Mouse (Mus musculus): Measurements from ENCODE around the gene Mc1r.

DNA sequence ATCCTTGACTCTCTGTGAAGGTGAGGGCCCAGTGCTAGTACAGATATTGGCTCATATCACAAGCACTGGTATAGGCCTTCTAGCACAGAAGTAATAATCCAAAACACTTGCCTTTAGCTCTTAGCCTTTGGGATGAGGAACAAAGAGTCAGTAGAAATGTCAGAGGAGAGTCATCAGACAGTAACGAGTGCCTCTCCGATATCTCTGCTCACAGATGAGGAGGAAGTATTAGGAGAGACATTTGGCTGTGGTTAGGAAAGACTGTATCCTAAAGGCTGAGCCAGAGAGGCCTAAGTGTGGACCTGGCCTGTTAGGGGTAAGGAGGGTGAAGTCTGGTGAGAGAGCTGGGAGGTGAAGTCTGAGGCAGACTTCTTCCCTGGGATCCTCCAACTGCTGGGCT, 34.9 kb downstream of the Mc1r start:
- TF ChIP-seq CTCF (IDR thresholded peaks at IDR 0.05; ENCODE audit: control insufficient read depth, insufficient read depth, low read length) (no peak), POLR2A (IDR thresholded peaks at IDR 0.05; ENCODE audit: borderline replicate concordance, control insufficient read depth, low read depth, low read length) (no peak)

All from bone marrow, adult 2 months (tissue).